Mouse (Mus musculus) cerebellum, postnatal 14 days (tissue): ENCODE measurements around the gene Rpl23a.
A peak's percentile ranks its signal among the peaks of the same experiment; 100 is the strongest.

Experiments used
- DNase-seq, 2 experiments: peaks; one replicate each; pipeline ENCODE4 v3.0.0; 2021; ENCODE audit warnings: mixed read lengths in 2 of 2

Rpl23a gene

DNA sequence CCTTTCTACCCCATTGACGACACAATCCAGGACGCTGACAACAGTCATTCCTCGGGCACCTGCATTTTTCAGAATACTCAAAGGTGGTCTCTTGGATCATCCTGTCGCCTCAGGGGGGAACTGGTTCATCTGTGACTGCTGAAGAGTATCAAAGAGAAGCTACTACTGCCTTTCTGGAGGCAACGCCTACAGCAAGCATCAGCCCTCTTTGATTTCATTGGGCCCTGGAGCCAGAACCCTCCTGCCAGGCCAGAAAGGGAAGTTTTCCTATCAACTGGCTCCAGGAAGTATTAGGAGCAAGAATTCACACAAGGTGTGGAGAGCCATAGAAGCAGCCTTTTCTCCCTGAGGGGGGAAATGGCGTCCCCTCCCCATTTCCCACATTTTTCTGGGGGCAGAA lies 16.7 kb downstream of the Rpl23a start:
- DNase-seq: no peak

- DNase-seq: no peak
These were observed 17.2 kb downstream of the Rpl23a start for GRCm38 (mm10) chr11:78166161-78166560.

- peak in 1 of 2 experiments; percentile 62 for DNase-seq
These were observed 17.6 kb downstream of the Rpl23a start for GRCm38 (mm10) chr11:78165761-78166109.

DNA sequence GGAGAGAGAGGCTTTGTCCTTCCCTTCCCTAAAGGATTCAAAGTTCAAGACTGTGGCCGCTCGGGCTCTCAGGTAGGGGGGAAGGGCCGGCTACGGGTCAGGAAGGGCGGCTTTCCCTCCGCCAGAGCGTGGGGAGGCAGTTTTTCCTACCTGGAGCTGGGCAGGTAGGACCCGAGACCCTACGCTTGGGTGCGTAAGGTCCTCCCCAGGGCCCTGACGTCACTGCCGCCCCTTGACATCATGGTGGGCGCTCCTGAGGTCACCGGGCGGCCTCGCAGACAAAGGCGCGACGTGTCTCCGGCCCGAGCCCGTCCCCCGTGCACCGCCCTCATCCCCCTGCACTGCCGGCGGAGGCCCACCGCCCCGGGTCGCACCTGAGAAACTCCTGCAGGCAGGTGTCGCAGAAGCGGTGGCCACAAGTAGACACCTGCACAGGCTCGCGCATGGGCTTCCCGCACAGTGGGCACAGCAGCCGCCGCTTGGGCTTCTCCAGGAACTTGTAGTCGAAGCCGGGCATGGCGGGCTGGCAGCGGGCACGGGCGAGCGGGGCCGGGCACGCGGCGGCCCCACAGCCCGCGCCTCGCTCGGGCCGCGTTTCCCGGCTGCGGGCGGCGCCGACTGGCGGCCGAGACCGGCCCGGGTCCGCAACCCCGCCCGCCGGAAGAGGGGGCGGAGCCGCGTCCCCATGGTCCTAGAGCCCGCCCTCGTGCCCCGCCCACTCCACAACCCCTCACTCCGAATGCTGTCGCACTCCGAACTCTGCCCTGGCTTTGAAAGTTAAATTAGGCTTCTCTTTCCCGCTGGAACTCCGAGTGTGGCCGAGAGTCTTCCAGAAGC lies 18.2 kb downstream of the Rpl23a start, which contains the start of gene Traf4:
Traf4 (minus strand) TSS at position 666 of the 837 bp plus-strand sequence.
- peak; percentile 85 to 86 for DNase-seq

DNA sequence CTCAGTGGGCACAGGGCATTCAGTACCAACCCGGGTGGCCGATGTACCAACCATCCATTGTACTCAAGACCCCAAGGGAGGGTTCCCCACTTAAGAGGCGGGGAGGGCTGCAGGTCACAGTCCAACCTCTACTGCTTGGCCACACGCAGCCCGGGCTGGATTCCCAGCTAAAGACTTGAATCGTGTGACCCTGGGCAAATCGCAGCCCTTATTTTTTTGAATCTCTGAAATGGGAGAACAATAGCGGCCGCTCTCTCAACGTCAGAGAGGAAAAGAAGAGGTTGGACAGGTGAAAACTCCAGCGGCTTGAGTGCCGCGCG lies 18.8 kb downstream of the Rpl23a start:
- no peak for DNase-seq

- peak; percentile 39 to 59 for DNase-seq
These were observed 19.4 kb downstream of the Rpl23a start for GRCm38 (mm10) chr11:78163681-78164603.

- no peak for DNase-seq
These were observed 20.3 kb downstream of the Rpl23a start for GRCm38 (mm10) chr11:78163045-78163444.

GRCm38 (mm10) chr11:78162504-78162903 lies 20.9 kb downstream of the Rpl23a start:
- DNase-seq: peak; percentile 50 to 75

- DNase-seq: peak; percentile 37 to 61
These were observed 21.4 kb downstream of the Rpl23a start for GRCm38 (mm10) chr11:78161968-78162367.

- no peak for DNase-seq
These were observed 22.2 kb downstream of the Rpl23a start for GRCm38 (mm10) chr11:78161169-78161568.

GRCm38 (mm10) chr11:78160675-78161074 lies 22.7 kb downstream of the Rpl23a start:
- DNase-seq: no peak

- DNase-seq: no peak
These were observed 23.2 kb downstream of the Rpl23a start for GRCm38 (mm10) chr11:78160171-78160570.

DNA sequence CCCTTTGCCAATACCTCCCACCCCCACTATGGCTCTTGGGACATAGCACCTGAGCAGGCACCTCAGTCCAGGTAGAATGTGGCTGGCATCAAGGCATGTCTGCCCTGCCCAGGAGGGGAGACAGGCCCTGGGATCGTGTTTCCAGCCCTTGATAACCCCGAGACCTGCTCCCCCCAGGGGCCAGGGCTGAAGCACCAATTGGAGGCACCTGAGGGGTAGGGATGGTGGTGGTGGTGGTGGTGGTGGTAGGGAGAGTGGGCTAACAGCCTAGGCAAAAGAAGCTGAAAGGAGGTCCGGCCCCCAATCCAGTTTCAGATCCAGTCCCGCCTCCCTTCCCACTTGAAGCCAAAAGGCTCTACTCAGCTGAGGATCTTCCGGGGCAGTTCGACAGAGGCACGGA lies 23.8 kb downstream of the Rpl23a start:
- no peak for DNase-seq

DNA sequence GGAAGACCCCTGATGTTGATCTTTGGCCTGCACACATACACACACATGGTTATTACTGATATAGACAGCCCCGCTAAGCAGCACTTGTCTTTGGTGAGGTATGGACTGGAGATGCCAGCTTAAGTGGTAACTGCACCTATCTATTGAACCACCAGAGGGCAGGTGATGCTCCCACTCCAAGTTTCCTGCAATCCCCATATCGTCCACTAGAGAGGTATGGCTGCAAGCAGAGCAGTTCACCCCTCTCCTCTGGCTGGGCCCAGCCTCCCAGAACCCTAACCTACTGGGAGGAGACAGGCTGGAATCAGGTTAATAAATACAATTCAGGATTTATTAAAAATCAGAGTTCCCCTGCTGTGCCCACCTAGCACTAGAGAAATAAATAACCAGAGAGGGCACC lies 24.3 kb downstream of the Rpl23a start:
- DNase-seq: peak; percentile 88 to 91

- no peak for DNase-seq
These were observed 27.2 kb downstream of the Rpl23a start for GRCm38 (mm10) chr11:78156156-78156699.

DNA sequence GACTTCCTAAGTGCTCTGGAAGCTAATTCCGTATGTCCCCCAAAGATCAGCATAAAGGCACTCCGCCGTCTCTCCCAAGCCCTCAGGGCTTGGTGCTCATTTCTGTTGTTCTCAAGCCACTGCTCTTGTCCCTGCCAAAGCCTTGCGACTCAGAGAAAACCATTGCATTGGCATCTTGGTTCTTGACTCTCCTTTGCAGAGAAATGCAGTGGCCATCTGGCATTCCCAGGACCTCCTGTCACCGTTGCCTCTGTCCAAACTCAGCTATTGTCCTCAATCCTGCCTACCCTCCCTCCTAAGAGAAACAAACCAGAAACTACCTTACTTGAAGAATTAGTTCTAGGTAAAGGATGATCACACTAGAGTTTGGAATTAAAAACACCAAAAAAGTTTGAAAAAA lies 27.7 kb downstream of the Rpl23a start:
- peak; percentile 13 to 49 for DNase-seq

GRCm38 (mm10) chr11:78153778-78154177 lies 29.6 kb downstream of the Rpl23a start:
- peak in 1 of 2 experiments; percentile 23 for DNase-seq

GRCm38 (mm10) chr11:78152299-78153231 lies 30.8 kb downstream of the Rpl23a start:
- DNase-seq: peak; percentile 92

DNA sequence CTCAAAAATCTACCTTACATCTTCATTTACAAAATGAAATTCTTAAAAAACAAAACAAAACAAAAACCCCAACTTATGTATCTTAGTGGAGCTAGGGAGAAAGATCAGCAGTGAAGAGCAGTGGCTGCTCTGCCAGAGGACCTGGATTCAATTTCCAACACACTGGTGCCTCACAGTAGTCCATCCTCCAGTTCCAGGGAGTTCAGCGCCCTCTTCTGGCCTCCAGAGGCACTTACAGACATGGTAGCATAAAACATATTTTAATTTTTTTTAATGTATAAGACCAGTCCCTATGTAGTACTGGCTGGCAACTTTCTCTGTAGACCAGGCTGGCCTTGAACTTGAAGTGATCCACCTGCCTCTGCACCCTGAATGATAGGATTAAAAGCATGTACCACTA lies 32.2 kb downstream of the Rpl23a start:
- DNase-seq: peak; percentile 32 to 53

DNA sequence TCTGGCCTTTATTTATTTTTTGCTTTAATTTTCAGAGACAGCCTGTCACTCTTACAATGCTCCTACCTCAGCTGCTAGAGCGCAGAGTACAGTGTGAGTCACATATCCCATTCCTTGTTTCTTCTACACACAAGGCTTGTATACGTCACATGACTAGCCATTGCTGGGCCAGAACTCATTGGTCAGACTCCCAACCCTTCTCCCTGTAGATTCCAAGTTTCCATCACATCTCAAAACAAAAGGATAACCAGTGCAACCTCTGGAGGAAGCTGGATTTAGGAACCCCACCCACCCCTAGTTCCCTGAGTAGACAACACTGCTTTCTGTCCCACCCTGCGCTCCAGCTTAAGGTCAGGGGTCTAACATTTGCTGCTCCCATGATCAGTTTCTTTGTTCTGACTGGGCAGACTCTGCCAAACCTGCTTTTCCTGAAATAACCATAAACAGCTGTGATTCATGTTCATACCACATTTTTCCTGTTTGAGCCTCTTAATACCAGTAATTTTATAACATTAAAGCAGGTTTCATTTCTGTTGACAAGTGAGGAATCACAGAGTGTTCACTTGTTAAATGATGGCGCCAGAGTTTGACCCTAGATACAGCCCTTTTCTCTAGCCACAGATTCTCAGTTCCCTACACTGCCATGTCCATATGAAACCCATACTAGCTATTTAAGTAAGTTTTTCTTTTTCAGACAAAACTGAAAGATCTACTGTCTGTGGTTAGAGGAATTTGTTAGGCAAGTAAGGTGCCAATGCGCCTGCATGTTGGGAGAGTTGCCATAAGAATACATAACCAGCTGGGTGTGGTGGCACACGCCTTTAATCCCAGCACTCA lies 36.5 kb downstream of the Rpl23a start:
- no peak for DNase-seq

- DNase-seq: no peak
These were observed 37.2 kb downstream of the Rpl23a start for GRCm38 (mm10) chr11:78146168-78146567.
